In genomic region chr8:47985243-47985642, GRCm38 (mm10) we compare ENCODE assay signal across 13 mouse cellular contexts. TPM values are rescaled to one million over a fixed set of nuclear protein-coding genes. Genes with fewer than 3 reads are reported as not detected.
A peak's percentile ranks its signal among the peaks of the same experiment; 100 is the strongest.
DNase-seq lines count a peak whose midpoint lies in the region; ATAC-seq and TF ChIP-seq lines count a peak whose summit lies in the region.
"Had no signal": no experiment of that assay in that cellular context is flagged by ENCODE, and none has a peak within 500 bp of the region (broad histone marks: within the 10 kb centered on the region; RNA-seq: fewer than 3 reads in every experiment).

No protein-coding gene starts in this region.

- TF ChIP-seq CTCF in olfactory bulb, adult 2 months (IDR thresholded peaks at IDR 0.05; ENCODE audit: insufficient read depth, low read depth, low read length), result no peak

- no peak overlapping the region for H3K9ac ChIP-seq in hindbrain, embryonic 14.5 days
- H3K9ac ChIP-seq: intestine, embryonic 15.5 days; liver, embryonic 13.5 days had no signal

- H3K27me3 ChIP-seq in megakaryocyte, embryonic 14.5 days (replicated peaks), result peaks cover 4% of the 10 kb centered on the region
- H3K27me3 ChIP-seq in forebrain, embryonic 10.5 days (ENCODE audit: poor library complexity, severe bottlenecking), result no peaks in the 10 kb centered on the region
- H3K27me3 ChIP-seq in hindbrain, embryonic 14.5 days (ENCODE audit: control insufficient read depth, insufficient read depth, low read length), result no peaks in the 10 kb centered on the region
- H3K27me3 ChIP-seq: intestine, embryonic 15.5 days had no signal

- DNase-seq in forebrain, embryonic 10.5 days (ENCODE audit: extremely low spot score, low spot score), result no peak
- DNase-seq in hindbrain, embryonic 14.5 days (ENCODE audit: low spot score), result no peak
- no peak for DNase-seq in lung, postnatal 14 days
- no peak for DNase-seq in spleen, postnatal 4 days (ENCODE audit: low spot score in 2 of 2)
- DNase-seq: adrenal gland, postnatal 36 days; cerebellum, adult 18-20 months; gastrocnemius, postnatal 14 days; liver, embryonic 13.5 days; thymus, postnatal 14 days had no signal

- peak overlapping the region; percentile 30; the same call in 1 of the 2 replicates for H3K27ac ChIP-seq in forebrain, embryonic 10.5 days
- 0 out of 2 replicates have a peak overlapping the region, but pooled peaks have one; percentile 4 for H3K27ac ChIP-seq in hindbrain, embryonic 14.5 days
- peak overlapping the region; percentile 4; the same call in 1 of the 2 replicates for H3K27ac ChIP-seq in olfactory bulb, adult 2 months (ENCODE audit: insufficient read depth, low read depth, low read length)
- H3K27ac ChIP-seq: intestine, embryonic 15.5 days; liver, embryonic 13.5 days had no signal

- peak overlapping the region; percentile 21 for H3K4me3 ChIP-seq in megakaryocyte, embryonic 14.5 days (replicated peaks)
- H3K4me3 ChIP-seq in forebrain, embryonic 10.5 days, result no peak overlapping the region
- H3K4me3 ChIP-seq in hindbrain, embryonic 14.5 days (replicated peaks; ENCODE audit: low read length), result no peak overlapping the region
- no peak overlapping the region for H3K4me3 ChIP-seq in olfactory bulb, adult 2 months (ENCODE audit: insufficient read depth, low read depth, low read length)
- H3K4me3 ChIP-seq: intestine, embryonic 15.5 days; liver, embryonic 13.5 days had no signal

- peaks cover 29% of the 10 kb centered on the region for H3K4me1 ChIP-seq in megakaryocyte, embryonic 14.5 days
- H3K4me1 ChIP-seq in forebrain, embryonic 10.5 days, result peaks cover 51% of the 10 kb centered on the region
- peaks cover 18% of the 10 kb centered on the region for H3K4me1 ChIP-seq in hindbrain, embryonic 14.5 days (replicated peaks; ENCODE audit: control insufficient read depth, insufficient read depth, low read length)
- H3K4me1 ChIP-seq in olfactory bulb, adult 2 months (ENCODE audit: control insufficient read depth, insufficient read depth, low read length), result peaks cover 17% of the 10 kb centered on the region

- H3K36me3 ChIP-seq in megakaryocyte, embryonic 14.5 days (replicated peaks; ENCODE audit: low read length), result peaks cover 2% of the 10 kb centered on the region
- peaks cover 5% of the 10 kb centered on the region for H3K36me3 ChIP-seq in forebrain, embryonic 10.5 days (replicated peaks)
- no peaks in the 10 kb centered on the region for H3K36me3 ChIP-seq in hindbrain, embryonic 14.5 days (replicated peaks; ENCODE audit: control insufficient read depth, insufficient read depth)
- H3K36me3 ChIP-seq: intestine, embryonic 15.5 days; liver, embryonic 13.5 days had no signal

- no peak overlapping the region for H3K4me2 ChIP-seq in hindbrain, embryonic 14.5 days (replicated peaks)
- H3K4me2 ChIP-seq: intestine, embryonic 15.5 days; liver, embryonic 13.5 days had no signal

- H3K9me3 ChIP-seq in megakaryocyte, embryonic 14.5 days, result no peaks in the 10 kb centered on the region
- no peaks in the 10 kb centered on the region for H3K9me3 ChIP-seq in forebrain, embryonic 10.5 days
- no peaks in the 10 kb centered on the region for H3K9me3 ChIP-seq in hindbrain, embryonic 14.5 days (ENCODE audit: control insufficient read depth, low read length)
- H3K9me3 ChIP-seq: intestine, embryonic 15.5 days; liver, embryonic 13.5 days had no signal

- ATAC-seq in megakaryocyte, adult 5-6 weeks (ENCODE audit: poor library complexity, severe bottlenecking), result no peak
- ATAC-seq in hindbrain, embryonic 14.5 days (ENCODE audit: low FRiP score), result no peak
- ATAC-seq: intestine, embryonic 15.5 days had no signal

- no peak for TF ChIP-seq POLR2A in olfactory bulb, adult 2 months (IDR thresholded peaks at IDR 0.05; ENCODE audit: insufficient read depth, low read depth, low read length)

RNA-seq across cellular contexts. Expression of gene Wwc2, which starts 5.5 kb away (rescaled TPM):
- polyA plus RNA-seq in megakaryocyte, embryonic 14.5 days (2012; ENCODE audit: insufficient read depth, low replicate concordance), result 1.1 and 3.0 TPM in 2 replicates
- 2.0 and 2.1 TPM in 2 replicates for total RNA-seq in megakaryocyte, adult 5-6 weeks (2015)
- 2.3 and 2.6 TPM in 2 replicates for total RNA-seq in megakaryocyte, adult 5-6 weeks (2017)
- polyA plus RNA-seq in forebrain, embryonic 10.5 days (2016; fragmentation: Nextera tagmentation; extraction: Ambion mirVana), result 7.8 and 8.5 TPM in 2 replicates
- 7.3 and 7.7 TPM in 2 replicates for polyA plus RNA-seq in hindbrain, embryonic 14.5 days (2014; fragmentation: Nextera tagmentation; extraction: Ambion mirVana)
- not detected in 2 replicates for polyA plus RNA-seq in olfactory bulb, adult 2 months (2012; ENCODE audit: insufficient read depth, insufficient read length, low replicate concordance, missing spikeins)
